Mouse (Mus musculus): ENCODE results near the gene Gm17455.

DNA sequence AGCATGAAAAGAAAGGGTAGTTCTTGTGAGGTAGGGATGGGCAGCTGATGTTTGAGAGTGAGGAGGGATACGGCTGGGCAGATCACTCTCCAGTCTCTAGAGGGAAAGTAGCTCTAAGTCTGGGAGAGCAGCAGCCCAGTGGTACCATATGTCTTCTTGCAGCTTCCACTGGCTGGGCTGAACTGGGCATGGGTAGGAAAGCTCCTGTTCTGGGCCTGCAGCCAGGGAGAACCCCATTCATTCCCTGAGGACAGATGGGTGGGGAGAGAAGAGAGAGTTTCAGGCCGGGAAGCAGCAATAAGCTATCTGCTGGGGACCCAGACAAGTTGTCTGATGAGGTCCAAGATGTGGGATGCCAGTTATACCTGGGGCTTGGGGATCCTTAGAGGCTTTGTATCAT, 29.4 kb upstream of the Gm17455 start:
- TF ChIP-seq CTCF (IDR thresholded peaks at IDR 0.05; ENCODE audit: insufficient read depth, low read depth, low read length) (no peak), POLR2A (IDR thresholded peaks at IDR 0.05; ENCODE audit: insufficient read depth, low read depth, low read length) (no peak)
